Mouse (Mus musculus): ENCODE measurements around the gene Rag1.

- TF ChIP-seq EP300 (IDR thresholded peaks at IDR 0.05; ENCODE audit: low read depth): no peak
- no peak; the same call in 1 of the 2 replicates for TF ChIP-seq CTCF (IDR thresholded peaks at IDR 0.05; ENCODE audit: low read depth)
Observed at GRCm38 (mm10) chr2:101628297-101629236, 20.7 kb downstream of the Rag1 start.

All from heart, postnatal 0 days (tissue).